18 mouse cellular contexts compared by ENCODE assay signal in genomic region chr9:13651828-13652227, GRCm38 (mm10).
DNase-seq lines count a peak whose midpoint lies in the region; ATAC-seq lines count a peak whose summit lies in the region.
"Had no signal": no experiment of that assay in that cellular context is flagged by ENCODE, and none has a peak within 500 bp of the region (broad histone marks: within the 10 kb centered on the region; RNA-seq: fewer than 3 reads in every experiment).

No protein-coding gene starts in this region.

- 67% methylated on average over 4 of the region's 4 CpGs for whole genome bisulfite sequencing in embryonic facial prominence, embryonic 10.5 days
- WGBS in hindbrain, embryonic 10.5 days, result 44% methylated on average over 4 of the region's 4 CpGs
- 38% methylated on average over 4 of the region's 4 CpGs for WGBS in midbrain, embryonic 12.5 days

- 0 out of 2 replicates have a peak, but pooled peaks have one; percentile 17 for ATAC-seq in midbrain, embryonic 12.5 days (ENCODE audit: low FRiP score, low read depth)

- no peak overlapping the region for H3K9ac ChIP-seq in midbrain, embryonic 12.5 days (replicated peaks)
- H3K9ac ChIP-seq: lung, embryonic 14.5 days; stomach, embryonic 15.5 days had no signal

- H3K9me3 ChIP-seq in embryonic facial prominence, embryonic 10.5 days, result no peaks in the 10 kb centered on the region
- H3K9me3 ChIP-seq in hindbrain, embryonic 10.5 days, result no peaks in the 10 kb centered on the region
- H3K9me3 ChIP-seq in midbrain, embryonic 12.5 days, result no peaks in the 10 kb centered on the region
- H3K9me3 ChIP-seq: G1E; stomach, embryonic 15.5 days had no signal

- peaks cover 12% of the 10 kb centered on the region for H3K4me1 ChIP-seq in embryonic facial prominence, embryonic 10.5 days
- peaks cover 36% of the 10 kb centered on the region for H3K4me1 ChIP-seq in hindbrain, embryonic 10.5 days (replicated peaks)
- H3K4me1 ChIP-seq in midbrain, embryonic 12.5 days, result peaks cover 13% of the 10 kb centered on the region
- H3K4me1 ChIP-seq: stomach, embryonic 15.5 days had no signal

- no peaks in the 10 kb centered on the region for H3K36me3 ChIP-seq in embryonic facial prominence, embryonic 10.5 days (replicated peaks)
- H3K36me3 ChIP-seq in hindbrain, embryonic 10.5 days, result no peaks in the 10 kb centered on the region
- no peaks in the 10 kb centered on the region for H3K36me3 ChIP-seq in midbrain, embryonic 12.5 days
- H3K36me3 ChIP-seq: G1E; stomach, embryonic 15.5 days had no signal

- H3K4me2 ChIP-seq in midbrain, embryonic 12.5 days (replicated peaks), result peak overlapping the region; percentile 34
- H3K4me2 ChIP-seq: liver, embryonic 11.5 days; lung, embryonic 14.5 days; stomach, embryonic 15.5 days had no signal

- H3K4me3 ChIP-seq in embryonic facial prominence, embryonic 10.5 days, result no peak overlapping the region
- H3K4me3 ChIP-seq in hindbrain, embryonic 10.5 days, result peak overlapping the region; percentile 22
- no peak overlapping the region for H3K4me3 ChIP-seq in midbrain, embryonic 12.5 days
- H3K4me3 ChIP-seq: heart, adult 2 months; stomach, embryonic 15.5 days had no signal

- H3K27ac ChIP-seq in embryonic facial prominence, embryonic 10.5 days (replicated peaks), result peak overlapping the region; percentile 54
- H3K27ac ChIP-seq in hindbrain, embryonic 10.5 days, result peak overlapping the region; percentile 87
- peak overlapping the region; percentile 79 for H3K27ac ChIP-seq in midbrain, embryonic 12.5 days (replicated peaks)
- H3K27ac ChIP-seq: heart, adult 2 months; stomach, embryonic 15.5 days had no signal

- no peaks in the 10 kb centered on the region for H3K27me3 ChIP-seq in embryonic facial prominence, embryonic 10.5 days (replicated peaks; ENCODE audit: low read depth, poor library complexity, severe bottlenecking)
- H3K27me3 ChIP-seq in hindbrain, embryonic 10.5 days (ENCODE audit: insufficient read depth, poor library complexity, severe bottlenecking), result peaks cover 3% of the 10 kb centered on the region; the same call in 1 of the 2 replicates
- 0 out of 2 replicates have a peak, but pooled peaks cover 11% of the 10 kb centered on the region for H3K27me3 ChIP-seq in midbrain, embryonic 12.5 days
- H3K27me3 ChIP-seq: stomach, embryonic 15.5 days had no signal

- DNase-seq in Muller cell, postnatal 12 days (ENCODE audit: inconsistent ontology term), result peak; percentile 66
- no peak for DNase-seq in embryonic facial prominence, embryonic 10.5 days (ENCODE audit: low spot score)
- no peak for DNase-seq in hindbrain, embryonic 10.5 days (ENCODE audit: low spot score)
- DNase-seq in urinary bladder, adult 18-20 months (ENCODE audit: low spot score in 2 of 2), result no peak
- no peak for DNase-seq in adrenal gland, postnatal 25 days
- DNase-seq in right cerebral cortex, postnatal 10 days (ENCODE audit: low spot score in 2 of 2), result no peak
- no peak for DNase-seq in frontal cortex, adult 2 months (ENCODE audit: extremely low spot score in 1 of 2, low spot score in 1 of 2)
- DNase-seq: adrenal gland, adult 8-10 months; cerebellum, adult 9-11 months; heart, adult 2 months; heart, postnatal 10 days; kidney, adult 11 months; layer of hippocampus, postnatal 36 days; lung, embryonic 14.5 days had no signal
